Mouse (Mus musculus) hindbrain, embryonic 12.5 days (tissue): ENCODE measurements around the gene Bloc1s5. TPM values are rescaled to one million over a fixed set of nuclear protein-coding genes. Genes with fewer than 3 reads are reported as not detected.
"Not testable (repeated sequence)": the region's sequence is repeated elsewhere in the genome, so short reads cannot be mapped to it uniquely, and the experiment has no call there.

Source experiments
- ATAC-seq: fragments of 200-750 bp; cut with Nextera tagmentation; 2 replicates; pipeline ENCODE4 v1.8.0; 2017; ENCODE audit warnings: moderate TSS enrichment; ENCODE audit not compliant: low FRiP score
- H3K27ac ChIP-seq: fragments of 300-500 bp; sonication (generic); 2 replicates; pipeline ENCODE4 v1.5.1; 2016; ENCODE audit warnings: mild to moderate bottlenecking
- H3K27me3 ChIP-seq: fragments of 300-500 bp; sonication (generic); 2 replicates; pipeline ENCODE4 v1.6.1; 2016; ENCODE audit warnings: mild to moderate bottlenecking
- H3K36me3 ChIP-seq: fragments of 300-500 bp; sonication (generic); 2 replicates; pipeline ENCODE4 v1.6.1; 2016; ENCODE audit warnings: mild to moderate bottlenecking
- H3K4me1 ChIP-seq: fragments of 300-500 bp; sonication (generic); 2 replicates; pipeline ENCODE4 v1.6.1; 2016
- H3K4me2 ChIP-seq: fragments of 300-500 bp; sonication (generic); replicated peaks from 2 replicates; pipeline ENCODE4 v1.6.1; 2016; ENCODE audit warnings: mild to moderate bottlenecking
- H3K4me3 ChIP-seq: fragments of 300-500 bp; sonication (generic); 2 replicates; pipeline ENCODE4 v1.5.1; 2016; ENCODE audit warnings: mild to moderate bottlenecking
- H3K9ac ChIP-seq: fragments of 300-500 bp; sonication (generic); 2 replicates; pipeline ENCODE4 v1.6.1; 2016; ENCODE audit warnings: mild to moderate bottlenecking, moderate library complexity
- H3K9me3 ChIP-seq: fragments of 300-500 bp; sonication (generic); replicated peaks from 2 replicates; pipeline ENCODE4 v1.6.1; 2016; ENCODE audit warnings: mild to moderate bottlenecking
- WGBS: fragments of 180-500 bp; shearing (Covaris S2); methylation state at CpG from one replicate; pipeline ENCODE4 v1.1.7; 2016; 5-methylcytosine and 5-hydroxymethylcytosine counted together
- polyA plus RNA-seq: library from polyadenylated mRNA; unstranded; fragments of >200 nt; fragmentation: Nextera tagmentation; extraction: Ambion mirVana; gene quantifications from 2 replicates; pipeline ENCODE4 v1.2.1, GENCODE M21; 2016

Bloc1s5 gene
- polyA plus RNA-seq: 24.7 TPM in 2 replicates

- Histone ChIP-seq H3K4me2 (peak within 1 kb of the TSS; percentile 74), H3K4me1 (peaks cover 9% of the 10 kb centered on the region), H3K9me3 (no peaks in the 10 kb centered on the region), H3K36me3 (peaks cover 3% of the 10 kb centered on the region; the same call in 1 of the 2 replicates), H3K9ac (peak within 1 kb of the TSS; percentile 84), H3K27me3 (no peaks in the 10 kb centered on the region), H3K27ac (peak within 1 kb of the TSS; percentile 69), H3K4me3 (peak within 1 kb of the TSS; percentile 75)
- WGBS: 2% methylated on average over 43 of the region's 44 CpGs
- peak; percentile 97 for ATAC-seq
Observed at GRCm38 (mm10) chr13:38634800-38635269, at the start of gene Bloc1s5. Gene Bloc1s5, minus strand, starts transcription at chr13:38635109.

GRCm38 (mm10) chr13:38672336-38672735 is 37.4 kb upstream of the Bloc1s5 start:
- no peaks in the 10 kb centered on the region for H3K9me3 ChIP-seq
- ATAC-seq: no peak
- WGBS: 81% methylated on average over 9 of the region's 9 CpGs

GRCm38 (mm10) chr13:38671451-38671850 is 36.5 kb upstream of the Bloc1s5 start:
- not testable (repeated sequence) for H3K4me2 ChIP-seq, H3K9ac ChIP-seq, ATAC-seq, H3K27ac ChIP-seq, H3K27me3 ChIP-seq, H3K9me3 ChIP-seq, H3K36me3 ChIP-seq, H3K4me3 ChIP-seq, H3K4me1 ChIP-seq
- 84% methylated on average over 6 of the region's 6 CpGs for WGBS

More at GRCm38 (mm10) chr13:38672336-38672735, 37.4 kb upstream of the Bloc1s5 start:
- H3K9ac ChIP-seq: no peak overlapping the region
- no peaks in the 10 kb centered on the region for H3K36me3 ChIP-seq
- H3K27ac ChIP-seq: no peak overlapping the region
- no peaks in the 10 kb centered on the region for H3K4me1 ChIP-seq
- H3K4me2 ChIP-seq: no peak overlapping the region
- no peak overlapping the region for H3K4me3 ChIP-seq
- H3K27me3 ChIP-seq: no peaks in the 10 kb centered on the region

- Histone ChIP-seq H3K4me2 (no peak overlapping the region), H3K27ac (no peak overlapping the region), H3K4me1 (no peaks in the 10 kb centered on the region), H3K9me3 (no peaks in the 10 kb centered on the region), H3K27me3 (no peaks in the 10 kb centered on the region), H3K4me3 (no peak overlapping the region), H3K9ac (no peak overlapping the region), H3K36me3 (no peaks in the 10 kb centered on the region)
- ATAC-seq: no peak
Observed at GRCm38 (mm10) chr13:38670051-38670450, 35.1 kb upstream of the Bloc1s5 start.

- Histone ChIP-seq H3K4me1 (no peaks in the 10 kb centered on the region), H3K27ac (no peak overlapping the region), H3K36me3 (no peaks in the 10 kb centered on the region), H3K9ac (no peak overlapping the region), H3K9me3 (no peaks in the 10 kb centered on the region), H3K4me2 (no peak overlapping the region), H3K27me3 (no peaks in the 10 kb centered on the region), H3K4me3 (no peak overlapping the region)
- 29% methylated on average over 2 of the region's 2 CpGs for WGBS
- no peak for ATAC-seq
Observed at GRCm38 (mm10) chr13:38668514-38668913, 33.6 kb upstream of the Bloc1s5 start.

GRCm38 (mm10) chr13:38664753-38665152 is 29.8 kb upstream of the Bloc1s5 start:
- 62% methylated on average over 1 of the region's 1 CpGs for WGBS
- Histone ChIP-seq H3K4me3 (no peak overlapping the region), H3K4me1 (no peaks in the 10 kb centered on the region), H3K9me3 (no peaks in the 10 kb centered on the region), H3K27ac (no peak overlapping the region), H3K36me3 (no peaks in the 10 kb centered on the region), H3K9ac (no peak overlapping the region), H3K27me3 (no peaks in the 10 kb centered on the region), H3K4me2 (no peak overlapping the region)
- ATAC-seq: no peak

- no peak for ATAC-seq
Observed at GRCm38 (mm10) chr13:38659524-38660136, 24.7 kb upstream of the Bloc1s5 start.

GRCm38 (mm10) chr13:38658528-38659280 is 23.8 kb upstream of the Bloc1s5 start, which contains the start of gene Eef1e1:
Gene Eef1e1, minus strand, starts transcription at chr13:38659058.
- Histone ChIP-seq H3K9ac (peak within 1 kb of the TSS; percentile 80), H3K4me1 (peaks cover 12% of the 10 kb centered on the region), H3K9me3 (no peaks in the 10 kb centered on the region), H3K4me2 (peak within 1 kb of the TSS; percentile 66), H3K27me3 (no peaks in the 10 kb centered on the region), H3K36me3 (peaks cover 26% of the 10 kb centered on the region), H3K27ac (peak within 1 kb of the TSS; percentile 66), H3K4me3 (peak within 1 kb of the TSS; percentile 72)
- ATAC-seq: peak; percentile 99
- WGBS: under 1% methylated on average over 59 of the region's 59 CpGs

More at GRCm38 (mm10) chr13:38659524-38660136, 24.7 kb upstream of the Bloc1s5 start:
- H3K4me1 ChIP-seq: peaks cover 12% of the 10 kb centered on the region
- H3K27ac ChIP-seq: no peak overlapping the region
- peaks cover 17% of the 10 kb centered on the region for H3K36me3 ChIP-seq
- WGBS: 91% methylated on average over 12 of the region's 12 CpGs
- H3K9ac ChIP-seq: no peak overlapping the region
- no peak overlapping the region for H3K4me2 ChIP-seq
- no peaks in the 10 kb centered on the region for H3K27me3 ChIP-seq
- H3K9me3 ChIP-seq: no peaks in the 10 kb centered on the region
- no peak overlapping the region for H3K4me3 ChIP-seq

- peaks cover 34% of the 10 kb centered on the region for H3K36me3 ChIP-seq
- H3K27ac ChIP-seq: no peak overlapping the region
- H3K4me2 ChIP-seq: peak overlapping the region; percentile 66
- H3K4me3 ChIP-seq: peak overlapping the region; percentile 72
- WGBS: 27% methylated on average over 4 of the region's 4 CpGs
- no peaks in the 10 kb centered on the region for H3K27me3 ChIP-seq
- peak overlapping the region; percentile 80 for H3K9ac ChIP-seq
- ATAC-seq: no peak
- H3K9me3 ChIP-seq: no peaks in the 10 kb centered on the region
- peaks cover 12% of the 10 kb centered on the region for H3K4me1 ChIP-seq
Observed at GRCm38 (mm10) chr13:38657865-38658264, 23.0 kb upstream of the Bloc1s5 start.

GRCm38 (mm10) chr13:38650292-38650691 is 15.4 kb upstream of the Bloc1s5 start:
- Histone ChIP-seq H3K9me3 (no peaks in the 10 kb centered on the region), H3K27me3 (no peaks in the 10 kb centered on the region), H3K27ac (no peak overlapping the region), H3K4me1 (no peaks in the 10 kb centered on the region), H3K4me2 (no peak overlapping the region), H3K4me3 (no peak overlapping the region), H3K9ac (no peak overlapping the region), H3K36me3 (peaks cover 88% of the 10 kb centered on the region)
- ATAC-seq: no peak
- 94% methylated on average over 4 of the region's 4 CpGs for WGBS

- Histone ChIP-seq H3K4me2 (no peak overlapping the region), H3K4me1 (no peaks in the 10 kb centered on the region), H3K27ac (no peak overlapping the region), H3K9ac (no peak overlapping the region), H3K9me3 (no peaks in the 10 kb centered on the region), H3K36me3 (peaks cover 88% of the 10 kb centered on the region), H3K4me3 (no peak overlapping the region), H3K27me3 (no peaks in the 10 kb centered on the region)
- WGBS: 87% methylated on average over 4 of the region's 4 CpGs
- no peak for ATAC-seq
Observed at GRCm38 (mm10) chr13:38649069-38649468, 14.2 kb upstream of the Bloc1s5 start.

GRCm38 (mm10) chr13:38641414-38641813 is 6.5 kb upstream of the Bloc1s5 start:
- WGBS: 92% methylated on average over 5 of the region's 5 CpGs
- H3K36me3 ChIP-seq: peaks cover 31% of the 10 kb centered on the region

More at GRCm38 (mm10) chr13:38641414-38641813, 6.5 kb upstream of the Bloc1s5 start:
- Histone ChIP-seq H3K27me3 (no peaks in the 10 kb centered on the region), H3K9me3 (no peaks in the 10 kb centered on the region), H3K4me2 (no peak overlapping the region), H3K27ac (no peak overlapping the region), H3K4me1 (no peaks in the 10 kb centered on the region), H3K9ac (no peak overlapping the region), H3K4me3 (no peak overlapping the region)
- no peak for ATAC-seq
